Mouse (Mus musculus): ENCODE results near the gene Cdc25b.
A peak's percentile ranks its signal among the peaks of the same experiment; 100 is the strongest.

Cdc25b gene

DNA sequence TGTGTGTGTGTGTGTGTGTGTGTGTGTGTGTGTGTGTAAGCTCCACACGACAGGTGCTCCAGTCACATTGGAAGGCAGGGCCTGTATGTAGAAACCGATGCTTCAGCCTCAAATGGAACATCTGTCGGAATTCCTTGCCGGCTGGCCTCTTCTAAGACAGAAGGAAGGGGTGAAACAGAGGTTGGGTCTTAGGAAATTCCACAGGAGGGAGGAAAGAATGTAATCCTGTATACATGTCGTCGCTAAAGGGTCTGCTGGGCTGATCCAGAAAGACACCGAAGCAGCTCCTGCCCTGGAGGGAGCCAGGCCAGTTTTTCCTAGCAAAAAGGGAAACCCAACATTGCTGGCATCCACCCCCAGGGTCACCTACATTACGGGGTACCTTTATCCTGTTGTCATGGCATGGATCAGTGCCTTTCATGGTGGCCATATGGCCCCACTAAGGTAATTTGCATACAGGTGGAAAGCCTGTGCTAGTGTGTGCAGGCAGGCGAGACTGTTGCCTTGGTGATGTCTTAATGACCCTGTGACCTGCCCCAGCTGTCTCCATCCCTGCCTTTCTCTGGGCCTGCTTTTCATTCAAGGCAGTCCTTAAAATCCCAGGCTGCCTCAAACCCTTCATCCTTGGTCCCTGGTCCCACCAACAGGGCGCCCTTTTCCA is 3.7 kb downstream of the Cdc25b start:
- no peak for DNase-seq (ENCODE audit: low spot score in 2 of 2)

DNA sequence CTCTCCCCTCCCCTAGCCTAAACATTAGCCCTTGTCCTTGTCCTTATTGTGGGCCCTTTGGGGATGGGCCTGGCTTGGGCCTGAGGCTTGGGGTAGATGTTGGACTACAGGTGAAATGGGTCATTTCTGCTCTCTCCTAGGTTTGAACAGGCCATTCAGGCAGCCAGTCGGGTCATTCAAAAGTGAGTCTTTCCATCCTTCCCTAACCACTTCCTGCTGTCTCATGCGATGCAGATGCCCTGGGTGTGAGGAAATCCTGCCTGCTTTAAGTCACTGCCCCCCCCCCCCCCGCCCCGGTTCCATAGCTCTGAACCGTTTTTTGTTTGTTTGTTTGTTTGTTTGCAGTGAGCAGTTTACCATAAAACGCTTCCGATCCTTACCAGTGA is 4.2 kb downstream of the Cdc25b start:
- DNase-seq (ENCODE audit: low spot score in 2 of 2), result no peak

DNA sequence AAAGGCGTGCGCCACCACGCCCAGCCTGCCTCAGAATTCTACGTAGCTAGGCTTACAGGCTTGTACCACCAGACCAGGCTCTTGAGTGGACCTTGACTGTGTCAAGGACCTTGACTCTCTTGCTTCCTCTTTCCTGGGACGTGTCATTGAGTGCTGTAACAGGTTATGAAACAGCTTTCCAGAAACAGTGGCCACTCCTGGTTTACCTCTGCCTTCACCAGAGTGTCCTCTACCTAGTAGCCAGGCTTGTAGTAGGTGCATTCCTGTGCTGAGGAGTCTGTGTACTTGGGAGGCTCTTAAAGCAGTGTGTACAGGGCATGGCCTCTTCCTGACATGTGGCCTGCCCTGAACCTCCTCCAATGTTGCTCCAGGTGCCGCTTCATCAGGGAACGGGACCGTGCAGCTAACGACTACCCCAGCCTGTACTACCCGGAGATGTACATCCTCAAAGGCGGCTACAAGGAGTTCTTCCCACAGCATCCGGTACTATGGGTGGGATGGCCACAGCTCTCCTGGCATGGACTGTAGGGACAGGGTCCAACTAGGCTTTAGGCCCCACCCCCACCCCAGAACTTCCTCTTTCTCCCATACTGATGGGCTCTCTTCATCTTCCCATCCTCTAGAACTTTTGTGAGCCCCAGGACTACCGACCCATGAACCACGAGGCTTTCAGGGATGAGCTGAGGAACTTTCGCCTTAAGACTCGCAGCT is 10.0 kb downstream of the Cdc25b start:
- DNase-seq (ENCODE audit: low spot score in 2 of 2), result no peak

DNA sequence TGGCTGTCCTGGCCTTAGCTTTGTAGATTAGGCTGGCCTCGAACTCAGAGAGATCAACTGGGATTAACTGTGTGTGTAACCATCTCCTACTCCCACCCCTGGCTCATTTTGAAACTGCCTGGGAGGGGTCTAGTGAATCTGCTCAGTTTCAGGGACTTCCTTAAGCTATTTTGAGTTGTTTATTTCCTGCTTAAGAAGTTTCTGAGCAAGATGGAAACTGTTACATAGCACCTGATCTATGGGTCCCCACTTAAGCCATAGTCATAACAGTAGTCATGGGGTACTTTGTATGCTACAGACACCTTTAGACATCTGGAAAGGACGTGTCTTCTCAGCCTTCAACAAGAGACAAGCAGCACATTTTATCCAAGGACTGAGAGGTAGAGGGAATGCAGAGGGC is 14.0 kb downstream of the Cdc25b start:
- DNase-seq (ENCODE audit: low spot score in 2 of 2), result no peak

DNA sequence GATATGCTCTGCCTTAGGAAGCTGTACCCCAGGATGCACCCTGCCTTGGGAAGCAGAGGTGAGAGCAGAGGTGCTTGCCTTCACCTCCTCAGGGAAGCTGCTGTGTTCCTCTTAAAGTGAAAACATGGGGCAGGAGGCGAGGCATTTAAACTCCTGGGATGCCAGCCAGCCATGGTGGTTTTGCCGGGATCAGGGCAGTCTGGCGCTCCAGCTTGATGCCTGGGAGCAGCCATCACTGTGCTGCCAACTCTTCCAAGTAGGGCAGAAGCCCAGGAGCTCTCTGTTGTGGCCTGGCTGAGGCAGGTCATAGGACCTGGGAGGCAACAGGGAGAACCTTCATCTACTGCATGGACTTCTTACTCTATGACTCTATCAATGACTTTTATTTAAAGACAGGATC is 14.5 kb downstream of the Cdc25b start:
- no peak for DNase-seq (ENCODE audit: low spot score in 2 of 2)

DNA sequence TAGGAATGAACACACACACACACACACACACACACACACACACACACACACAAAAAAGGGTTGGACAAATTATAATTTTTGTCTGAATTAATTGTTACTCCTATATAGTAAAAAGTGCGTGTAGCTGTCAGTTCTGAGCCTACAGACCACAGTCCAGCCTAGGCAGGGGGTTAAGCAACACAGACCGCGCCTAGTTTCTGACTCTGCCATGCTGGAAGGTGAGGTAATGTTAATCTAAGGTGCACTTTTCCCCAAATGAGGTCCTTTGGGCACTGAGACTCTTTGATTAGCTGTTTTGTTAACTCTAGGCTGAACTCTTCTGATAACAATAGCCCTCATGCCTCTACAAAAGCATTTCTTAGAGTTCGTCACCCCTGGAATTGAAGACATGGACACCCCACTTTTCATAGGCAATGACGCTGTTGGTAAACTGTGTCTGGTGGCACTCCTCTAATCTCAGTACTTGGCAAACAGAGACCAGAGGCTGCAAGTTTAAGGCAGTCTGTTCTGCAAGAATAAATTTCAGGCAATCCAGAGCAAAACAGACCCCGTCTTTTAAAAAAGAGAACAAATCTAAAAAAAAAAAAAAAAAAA is 17.2 kb downstream of the Cdc25b start:
- no peak for DNase-seq (ENCODE audit: low spot score in 2 of 2)

DNA sequence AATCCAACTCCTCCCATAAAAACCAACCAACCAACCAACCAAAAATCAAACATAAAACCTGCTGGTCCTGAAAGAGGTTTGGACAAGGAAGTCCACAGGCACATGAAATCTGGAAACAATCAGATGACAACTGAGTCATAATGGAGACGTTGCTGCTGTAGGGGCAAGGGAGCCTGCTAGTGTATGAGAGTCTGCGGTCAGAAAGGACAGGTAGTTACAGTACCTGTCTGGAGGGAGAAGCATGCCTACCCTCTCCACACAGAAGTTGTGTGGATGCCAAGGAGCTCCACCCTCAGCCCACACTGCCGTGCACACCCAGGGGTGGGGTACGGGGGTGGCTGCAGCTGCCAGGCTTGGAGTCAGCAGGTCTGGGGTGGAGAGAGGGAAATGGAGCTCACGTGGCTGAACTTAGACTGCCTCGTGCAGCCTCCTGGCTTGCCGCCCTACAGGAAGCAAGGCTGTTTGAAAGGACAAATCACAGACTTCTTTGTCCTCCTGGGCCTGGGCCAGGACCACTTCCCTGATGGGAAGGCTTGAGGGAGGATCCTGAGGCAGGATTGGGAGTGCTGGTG is 17.7 kb downstream of the Cdc25b start:
- DNase-seq (ENCODE audit: low spot score in 2 of 2), result peak; percentile 75 to 82

DNA sequence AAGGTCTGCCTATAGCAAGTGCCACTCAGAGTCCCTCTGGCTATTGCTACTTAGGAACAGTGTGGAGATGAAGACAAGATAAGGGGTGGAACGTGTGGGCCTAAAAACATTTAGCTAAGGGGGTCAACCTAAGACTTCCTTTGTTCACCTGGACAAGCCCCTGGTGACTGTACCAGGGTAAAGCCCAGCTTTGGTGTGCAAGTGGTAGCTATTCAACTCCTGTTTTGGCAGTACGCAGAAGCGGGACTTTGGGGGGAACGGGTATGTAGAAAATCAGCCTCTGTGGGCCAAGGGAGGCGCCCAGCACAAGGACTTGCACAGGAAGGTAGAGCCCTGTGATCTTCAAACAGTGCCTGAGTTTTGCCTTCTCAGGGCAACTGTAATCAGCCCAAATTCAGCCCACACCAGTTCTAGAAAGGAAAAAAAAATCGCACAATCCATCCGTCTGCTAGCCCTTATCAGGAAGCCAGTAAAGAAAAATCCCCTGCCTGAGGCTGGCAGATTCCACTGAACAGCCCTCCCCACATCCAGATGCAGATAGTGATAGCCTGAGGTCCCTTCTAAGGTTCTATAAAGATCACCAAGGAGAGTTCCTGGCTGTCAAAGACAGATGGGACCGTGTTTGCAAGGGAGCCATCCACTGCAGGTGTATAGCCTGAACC is 18.9 kb downstream of the Cdc25b start:
- DNase-seq (ENCODE audit: low spot score in 2 of 2), result no peak

DNA sequence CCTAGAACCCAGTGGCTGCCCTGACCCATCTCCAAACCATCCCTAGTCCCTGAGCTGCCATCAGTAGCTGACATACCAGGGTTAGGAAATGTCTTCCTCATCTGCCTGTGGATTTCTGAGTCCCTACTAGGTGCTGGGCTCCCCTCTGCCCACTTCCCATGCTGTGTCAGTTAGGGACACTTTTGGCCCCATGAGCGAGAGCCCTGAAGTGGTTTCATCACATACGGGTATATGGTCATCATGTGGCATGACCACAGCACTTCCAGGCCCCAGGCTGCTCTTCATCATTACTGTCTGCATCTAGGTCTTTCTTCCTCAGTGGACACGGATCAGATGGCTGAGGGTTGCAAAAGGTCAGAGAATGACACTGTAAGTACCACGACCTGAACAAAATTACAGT is 20.0 kb downstream of the Cdc25b start, which contains the start of gene Ap5s1:
Gene Ap5s1, plus strand, starts transcription at position 301 of the 400 bp plus-strand sequence.
- no peak for DNase-seq (ENCODE audit: low spot score in 2 of 2)

DNA sequence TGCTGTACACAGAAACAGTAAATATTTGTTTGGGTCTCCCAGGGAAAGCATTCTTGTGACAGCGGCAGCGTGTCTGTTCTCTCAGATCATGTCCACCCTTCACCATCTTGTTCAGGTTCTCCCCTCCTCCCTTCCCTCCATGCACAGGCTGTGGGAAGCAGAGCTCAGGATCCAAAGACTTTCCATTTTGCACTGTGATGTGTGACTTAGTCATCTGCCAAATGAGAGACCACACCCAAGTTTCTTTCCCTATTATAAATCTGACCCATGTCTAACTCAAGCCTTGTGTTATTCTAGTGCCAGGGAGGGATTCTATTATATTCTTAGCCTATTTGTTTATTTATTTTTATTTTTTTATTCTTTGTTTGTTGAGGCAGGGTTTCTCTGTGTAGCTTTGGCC is 21.6 kb downstream of the Cdc25b start:
- DNase-seq (ENCODE audit: low spot score in 2 of 2), result no peak

DNA sequence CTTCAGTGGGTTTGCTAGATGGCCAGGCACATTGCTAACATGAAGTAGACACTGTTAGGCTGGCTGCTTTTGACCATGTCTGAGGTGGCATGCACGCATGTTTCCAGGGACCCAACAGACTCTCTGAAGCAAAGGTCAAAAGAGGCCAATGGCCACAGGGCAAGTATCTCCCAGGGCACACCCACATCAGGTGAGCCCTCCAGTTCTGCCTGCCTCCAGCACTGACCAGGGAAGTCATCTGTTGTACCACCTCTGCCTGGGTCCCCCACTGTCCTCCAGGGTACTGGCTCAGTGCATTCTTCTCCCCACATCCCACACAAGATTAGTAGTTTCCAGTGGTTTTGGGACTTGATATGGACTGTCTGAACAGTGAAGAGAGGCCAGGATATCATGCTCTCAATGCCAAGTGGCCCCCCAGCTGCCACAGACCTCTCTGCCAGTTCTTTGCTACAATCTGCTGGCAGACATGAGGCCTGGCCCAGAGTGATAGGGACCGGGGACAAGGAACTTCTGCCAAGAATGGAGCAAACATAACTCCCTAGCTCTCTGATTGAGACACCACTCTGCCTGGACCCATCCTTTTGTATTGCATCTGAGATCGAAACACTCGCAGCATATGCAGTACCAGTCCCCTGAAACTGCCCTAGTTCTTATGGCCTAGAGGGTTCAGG is 22.5 kb downstream of the Cdc25b start:
- DNase-seq (ENCODE audit: low spot score in 2 of 2), result no peak

DNA sequence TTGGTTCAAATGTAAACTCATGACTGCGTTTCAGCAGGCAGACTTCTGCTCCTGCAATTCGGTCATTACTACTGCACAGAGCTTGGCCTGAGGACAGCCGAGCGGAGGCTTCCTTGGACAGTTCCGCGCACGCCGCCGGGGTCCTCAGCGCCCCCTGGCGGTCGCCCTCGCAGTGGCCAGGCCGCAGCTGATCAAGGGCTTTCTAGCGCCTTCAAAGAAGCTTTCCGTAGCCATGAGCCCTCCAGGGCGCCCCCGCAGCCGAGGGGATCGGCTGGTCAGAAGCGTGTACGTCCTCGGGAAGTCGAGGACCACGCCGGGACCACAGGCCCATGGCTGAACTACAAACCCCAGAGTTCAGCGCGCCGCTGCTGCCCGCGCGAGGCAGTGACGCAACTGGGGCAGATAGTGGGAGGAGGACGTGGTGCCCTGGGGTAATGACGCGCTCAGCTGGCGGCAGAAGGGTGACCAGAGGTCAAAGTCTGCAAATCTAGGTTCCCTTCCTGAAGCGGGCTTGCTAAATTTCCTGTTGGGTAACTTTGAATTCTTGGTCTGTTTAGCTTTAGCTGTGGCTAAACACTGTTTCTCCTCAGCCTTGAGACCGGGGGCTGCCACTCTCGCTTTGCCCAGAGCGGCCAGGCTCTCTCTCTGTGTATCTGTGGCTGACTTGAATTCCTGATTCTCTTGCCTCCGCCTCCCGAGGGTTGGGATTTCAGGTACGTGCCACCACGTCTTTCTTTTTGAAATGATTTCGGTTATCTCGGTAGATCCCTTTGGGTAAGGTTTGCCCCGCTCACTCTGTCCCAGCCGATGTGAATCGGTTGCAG is 23.4 kb downstream of the Cdc25b start:
- DNase-seq (ENCODE audit: low spot score in 2 of 2), result peak; percentile 95 to 97

DNA sequence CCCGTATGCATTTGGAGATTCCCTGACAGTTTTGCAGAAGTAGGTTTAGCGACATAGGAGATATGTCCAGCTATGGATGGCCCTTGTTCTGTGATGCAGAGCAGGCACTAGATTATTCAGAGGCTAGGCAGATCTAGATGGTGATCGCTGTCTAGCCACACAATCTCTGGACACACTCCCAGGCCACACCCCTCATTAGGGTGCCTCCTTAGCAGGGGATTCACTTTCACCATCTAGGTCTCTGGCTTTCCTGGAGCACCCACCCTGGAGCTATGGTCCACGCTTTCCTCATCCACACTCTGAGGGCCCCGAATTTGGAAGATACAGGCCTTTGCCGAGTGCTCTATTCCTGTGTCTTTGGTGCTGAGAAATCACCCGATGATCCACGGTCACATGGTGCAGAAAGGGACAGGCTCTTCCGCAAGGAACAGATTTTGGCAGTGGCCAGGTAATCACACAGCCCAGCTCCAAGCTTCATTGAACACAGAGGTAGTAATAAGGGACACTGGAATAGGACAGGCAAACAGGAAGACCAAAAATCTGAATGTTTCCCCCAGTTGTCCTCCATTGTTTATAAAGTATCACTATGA is 24.4 kb downstream of the Cdc25b start:
- peak in 1 of 2 experiments; percentile 28 for DNase-seq (ENCODE audit: low spot score in 2 of 2)

DNA sequence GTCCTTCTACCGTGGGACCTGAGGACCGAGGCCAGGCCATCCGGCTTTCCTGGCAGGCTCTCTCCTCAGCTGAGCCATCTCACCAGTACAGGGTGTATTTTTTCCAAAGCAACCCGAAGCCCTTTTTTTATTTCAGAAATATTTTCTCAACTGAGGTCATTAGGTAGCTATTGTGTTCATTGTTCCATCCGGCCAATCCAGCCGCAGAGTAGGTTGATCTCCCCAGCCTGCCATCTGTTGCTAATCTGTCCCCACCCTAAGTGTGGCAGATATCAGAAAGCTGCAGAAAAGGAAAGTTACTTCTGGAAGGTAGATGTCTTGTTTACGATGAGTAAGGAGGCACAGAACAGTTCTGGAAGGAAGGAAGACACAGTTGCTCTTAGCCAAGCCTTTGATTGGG is 27.0 kb downstream of the Cdc25b start:
- no peak for DNase-seq (ENCODE audit: low spot score in 2 of 2)

DNA sequence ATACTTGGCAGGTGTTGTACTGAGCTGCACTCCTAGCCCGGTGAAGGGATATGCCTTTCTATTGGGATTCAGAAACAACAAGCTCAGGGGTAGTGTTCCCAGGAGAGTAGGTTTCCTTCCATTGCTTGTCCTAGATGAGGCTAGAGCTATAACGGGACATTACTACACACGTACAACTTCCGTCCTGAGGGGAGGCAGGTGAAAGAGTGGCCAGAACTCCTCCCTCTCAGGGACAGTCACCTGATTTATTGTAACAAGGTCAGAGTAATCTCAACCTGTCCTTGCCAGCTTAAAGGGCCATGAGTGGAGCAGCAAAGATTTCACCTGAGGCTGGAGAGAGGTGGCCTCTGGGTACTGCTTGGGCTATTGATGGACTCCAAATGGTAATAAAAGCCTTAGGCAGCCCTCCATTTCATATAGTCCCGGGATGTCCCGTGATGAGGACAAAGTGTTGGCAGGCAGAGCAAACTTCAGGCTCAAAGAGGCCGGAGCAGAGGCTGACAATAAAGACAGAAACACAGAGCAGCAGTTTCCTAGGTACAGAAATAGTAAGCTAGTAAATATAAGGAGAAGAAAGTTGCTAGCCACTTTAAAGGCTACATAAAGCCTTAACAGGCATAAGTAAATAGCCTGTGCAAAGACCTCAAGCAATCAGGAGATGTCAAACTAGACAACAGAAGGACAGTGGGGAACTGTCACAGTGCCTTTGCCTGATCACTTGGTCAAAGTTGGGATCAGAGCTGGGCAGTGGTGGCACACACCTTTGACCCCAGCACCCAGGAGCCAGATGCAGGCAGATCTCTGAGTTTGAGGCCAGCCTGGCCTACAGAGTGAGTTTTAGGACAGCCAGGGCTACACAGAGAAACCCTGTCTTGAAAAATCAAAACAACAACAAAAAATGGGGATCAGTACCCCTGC is 29.5 kb downstream of the Cdc25b start:
- DNase-seq (ENCODE audit: low spot score in 2 of 2), result no peak

DNA sequence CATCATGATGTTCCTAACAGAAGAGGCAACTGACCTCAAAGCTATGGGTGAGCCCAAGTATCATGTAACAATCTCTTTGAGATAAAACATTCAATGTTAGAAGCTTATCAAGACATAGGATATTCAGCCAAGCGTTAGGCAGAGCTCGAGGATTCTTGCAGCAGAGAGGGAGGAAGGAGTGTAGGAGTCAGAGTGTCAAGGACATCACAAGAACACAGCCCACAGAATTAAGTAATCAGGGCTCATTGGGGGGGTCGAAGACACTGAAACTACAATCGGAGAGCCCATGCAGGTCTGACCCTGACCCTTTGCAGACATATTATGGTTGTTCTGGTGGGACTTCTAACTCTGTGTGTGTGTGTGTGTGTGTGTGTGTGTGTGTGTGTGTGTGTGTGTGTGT is 33.3 kb downstream of the Cdc25b start:
- no peak for DNase-seq (ENCODE audit: low spot score in 2 of 2)

DNA sequence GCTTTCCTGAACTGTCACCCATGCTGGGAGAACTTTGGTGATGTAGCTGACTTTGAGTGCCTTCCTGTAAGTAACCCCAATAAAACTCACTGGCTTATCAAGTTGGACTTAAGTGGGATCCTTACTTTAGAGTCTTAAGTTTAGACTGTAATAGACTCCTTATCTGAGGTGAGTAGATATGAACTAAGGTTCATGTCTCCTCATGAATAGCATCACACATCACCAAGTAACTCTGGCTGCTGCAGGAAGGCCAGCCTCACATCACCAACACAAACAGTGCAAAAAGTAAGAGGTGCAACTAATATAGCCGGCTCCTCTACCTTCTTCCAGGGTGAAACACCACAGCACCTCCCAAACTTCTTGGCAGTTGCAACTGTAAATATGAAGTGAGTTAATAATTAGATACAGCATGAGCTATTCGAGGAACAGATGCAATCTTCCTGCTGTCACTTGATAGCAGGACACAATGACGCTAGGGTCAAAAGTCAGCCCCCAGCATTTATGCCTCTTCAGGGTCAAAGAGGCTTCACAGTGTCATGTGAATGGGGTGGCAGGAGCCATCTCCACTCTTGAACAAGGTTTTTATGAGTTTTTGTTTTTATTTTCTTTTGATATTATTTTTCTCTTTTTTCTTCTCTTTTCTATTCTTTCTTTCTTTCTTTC is 35.2 kb downstream of the Cdc25b start:
- no peak for DNase-seq (ENCODE audit: low spot score in 2 of 2)

DNA sequence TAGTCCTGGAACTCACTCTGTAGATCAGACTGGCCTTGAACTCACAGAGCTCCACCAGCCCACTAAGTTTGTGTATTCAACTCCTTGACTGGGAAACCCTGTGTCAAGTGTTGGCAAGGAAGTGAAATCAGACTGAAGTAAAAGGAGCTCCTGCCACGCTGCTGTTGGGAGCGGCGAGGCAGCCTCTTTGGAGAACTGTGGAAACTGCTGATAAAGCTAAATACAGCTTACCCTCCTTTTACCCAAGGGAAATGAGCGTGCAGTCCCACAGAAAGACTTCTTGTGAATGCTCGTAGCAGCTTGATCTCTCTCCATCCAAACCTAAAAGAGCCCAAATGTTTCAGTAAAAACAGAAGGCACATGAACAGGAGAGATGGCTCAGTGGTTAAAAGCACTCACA is 35.8 kb downstream of the Cdc25b start:
- no peak for DNase-seq (ENCODE audit: low spot score in 2 of 2)

DNA sequence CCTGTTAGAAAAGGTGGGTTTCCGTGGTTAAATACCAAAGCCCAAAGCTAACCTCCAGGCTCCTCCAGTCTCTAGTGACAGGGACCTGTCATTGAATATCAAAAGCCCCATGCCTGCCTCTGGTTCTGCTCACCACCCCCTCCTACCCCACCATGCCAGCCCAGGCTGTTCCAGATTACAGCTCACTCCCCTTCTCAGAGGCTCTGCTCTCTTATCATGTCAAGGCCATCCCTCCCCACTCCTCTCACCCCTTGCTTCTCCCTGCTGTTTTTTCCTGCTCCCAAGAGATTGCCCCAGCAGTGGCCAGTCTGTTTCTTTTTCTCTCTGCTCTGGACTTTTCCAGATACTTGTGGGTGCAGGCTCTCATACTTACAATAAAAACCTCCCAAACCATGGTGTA is 36.8 kb downstream of the Cdc25b start:
- DNase-seq (ENCODE audit: low spot score in 2 of 2), result no peak
